Mouse (Mus musculus) bone marrow, adult 2 months (tissue): ENCODE data around the gene Mak. TPM values are rescaled to one million over a fixed set of nuclear protein-coding genes. Genes with fewer than 3 reads are reported as not detected.

Experiments
- H3K27ac ChIP-seq: fragments of 200-500 bp; 2 replicates; pipeline ENCODE4 v1.5.1; 2012; ENCODE audit warnings: low read depth, mild to moderate bottlenecking, control low read depth, inconsistent platforms, low read length; ENCODE audit not compliant: control insufficient read depth, poor library complexity, insufficient read depth
- H3K4me1 ChIP-seq: fragments of 200-500 bp; 2 replicates; pipeline ENCODE4 v1.6.1; 2011; ENCODE audit warnings: low read length; ENCODE audit not compliant: control insufficient read depth, insufficient read depth
- H3K4me3 ChIP-seq: fragments of 200-500 bp; replicated peaks from 2 replicates; pipeline ENCODE3; 2011; ENCODE audit warnings: mild to moderate bottlenecking, low read depth, low read length, control low read depth; ENCODE audit not compliant: control insufficient read depth
- CTCF ChIP-seq: fragments of 200-500 bp; IDR thresholded peaks from 2 replicates; pipeline ENCODE4 v1.5.1; 2011; ENCODE audit warnings: low read length, control low read depth; ENCODE audit not compliant: control insufficient read depth, insufficient read depth
- POLR2A ChIP-seq: fragments of 200-500 bp; IDR thresholded peaks from 2 replicates; pipeline ENCODE4 v1.6.1; 2011; ENCODE audit warnings: low read depth, mild to moderate bottlenecking, control low read depth, low read length, borderline replicate concordance; ENCODE audit not compliant: control insufficient read depth
- WGBS: fragments of 180-500 bp; shearing (Covaris S2); methylation state at CpG from one replicate; pipeline ENCODE4 v1.1.7; 2018; 5-methylcytosine and 5-hydroxymethylcytosine counted together
- polyA plus RNA-seq: library from polyadenylated mRNA; stranded (reverse); fragments of >200 nt; gene quantifications from 2 replicates; pipeline ENCODE4 v1.2.4, GENCODE M21; 2011; ENCODE audit warnings: low replicate concordance; ENCODE audit not compliant: missing spikeins, insufficient read depth, insufficient read length

Gene Mak
- polyA plus RNA-seq, result not detected in 2 replicates

GRCm38 (mm10) chr13:41079421-41079780 lies at the start of gene Mak:
Mak (minus strand) TSS chr13:41079706.
- Histone ChIP-seq H3K27ac (no peak within 1 kb of the TSS), H3K4me3 (peak within 1 kb of the TSS; percentile 28), H3K4me1 (no peaks in the 10 kb centered on the region; the same call in 1 of the 2 replicates)
- TF ChIP-seq POLR2A, result no peak
- no peak for TF ChIP-seq CTCF
- WGBS, result under 1% methylated on average over 40 of the region's 40 CpGs

DNA sequence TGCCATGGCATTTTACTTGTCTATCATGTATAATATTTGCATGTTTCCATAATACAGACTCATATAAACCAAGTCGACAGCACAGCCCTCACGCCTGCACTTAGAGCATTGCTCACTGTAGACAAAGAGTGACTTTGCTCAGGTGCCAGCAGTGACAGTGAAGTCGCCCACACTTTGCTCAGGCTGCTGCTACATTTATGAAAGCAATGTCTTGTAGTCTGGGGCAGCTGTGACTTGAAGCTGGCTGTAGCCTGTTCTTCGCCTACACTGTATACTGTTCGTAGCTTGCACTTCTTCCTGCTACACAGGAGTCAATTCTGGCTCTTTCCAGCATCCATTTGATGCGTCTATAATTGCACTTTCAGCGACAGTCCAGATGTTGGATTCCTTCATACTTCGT lies 49.6 kb upstream of the Mak start:
- Histone ChIP-seq H3K4me1 (no peaks in the 10 kb centered on the region; the same call in 1 of the 2 replicates), H3K4me3 (no peak overlapping the region), H3K27ac (no peak overlapping the region)
- TF ChIP-seq CTCF (no peak), POLR2A (no peak)
- WGBS, result 82% methylated on average over 8 of the region's 8 CpGs

- H3K27ac ChIP-seq, result no peak overlapping the region
- H3K4me1 ChIP-seq, result no peaks in the 10 kb centered on the region; the same call in 1 of the 2 replicates
- TF ChIP-seq POLR2A (no peak), CTCF (no peak)
- 9% methylated on average over 8 of the region's 8 CpGs for WGBS
- H3K4me3 ChIP-seq, result no peak overlapping the region
These were observed 48.8 kb upstream of the Mak start for GRCm38 (mm10) chr13:41128326-41128725.

DNA sequence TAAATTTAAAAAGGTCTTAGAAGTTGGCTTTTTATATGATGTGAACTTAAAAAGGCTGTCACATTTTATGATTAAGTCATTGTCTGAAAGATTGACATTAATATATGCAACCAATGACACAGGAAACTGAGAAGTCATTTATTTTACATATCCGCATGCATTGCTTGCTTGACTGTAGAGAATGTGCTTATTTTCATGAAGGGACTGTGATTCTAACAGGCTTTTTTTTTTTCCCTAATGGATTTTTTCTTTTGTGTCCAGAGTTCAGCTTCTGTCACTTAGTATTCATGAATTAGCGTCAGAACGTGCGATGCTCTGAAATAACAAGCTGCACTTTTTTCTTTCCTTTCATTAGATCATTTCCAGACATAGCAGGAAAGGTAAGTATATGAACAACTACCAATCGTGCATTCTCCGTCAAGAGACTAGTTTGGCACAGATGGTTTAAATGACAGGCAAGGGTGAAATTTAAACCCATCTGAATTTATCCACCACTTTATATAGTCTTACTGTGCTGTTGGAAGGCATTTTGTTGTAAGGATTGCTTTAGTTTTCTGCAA lies 44.2 kb upstream of the Mak start:
- H3K4me3 ChIP-seq, result no peak overlapping the region
- peaks cover 1% of the 10 kb centered on the region; the same call in 1 of the 2 replicates for H3K4me1 ChIP-seq
- H3K27ac ChIP-seq, result no peak overlapping the region
- TF ChIP-seq POLR2A, result no peak
- TF ChIP-seq CTCF, result no peak
- whole genome bisulfite sequencing, result 91% methylated on average over 6 of the region's 6 CpGs

DNA sequence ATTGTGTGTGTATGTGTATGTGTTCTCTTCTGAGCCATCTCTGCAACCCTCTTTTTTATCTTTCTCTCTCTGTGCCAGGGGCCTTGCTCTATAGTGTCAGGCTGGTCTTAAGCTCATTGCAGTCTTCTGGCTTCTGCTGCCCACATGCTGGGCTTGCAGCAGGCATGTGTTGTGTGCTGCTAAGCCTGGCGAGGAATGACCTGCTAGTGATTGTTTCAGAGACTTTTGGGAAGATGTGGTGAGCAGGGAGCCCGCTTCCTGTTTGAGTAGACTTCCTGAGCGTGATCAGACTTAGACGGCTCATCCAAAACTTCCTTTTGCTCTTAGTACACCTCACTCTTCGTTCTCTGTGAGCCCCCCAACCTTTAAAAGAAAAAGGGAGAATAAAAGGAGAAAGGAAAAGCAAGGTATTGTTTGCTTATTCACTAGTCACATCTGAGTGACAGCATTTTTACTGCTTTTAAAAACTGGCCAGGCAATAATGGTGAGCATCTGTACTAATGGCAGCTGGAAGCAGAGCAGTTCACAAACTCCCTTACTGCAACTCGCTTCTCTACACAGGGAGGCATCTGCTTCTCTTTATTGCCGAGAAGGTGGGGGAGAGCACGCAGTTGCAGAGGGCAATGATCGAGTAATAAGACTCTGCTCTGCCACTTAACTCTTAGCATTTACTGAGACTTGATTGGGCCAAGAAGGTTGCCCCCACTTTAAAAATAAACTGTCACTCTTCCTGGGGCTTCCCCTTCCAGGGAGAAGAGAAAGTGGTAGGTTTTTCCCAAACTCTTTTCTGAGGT lies 39.8 kb upstream of the Mak start:
- TF ChIP-seq CTCF (no peak), POLR2A (no peak)
- 2% methylated on average over 9 of the region's 9 CpGs for WGBS
- no peak overlapping the region for H3K27ac ChIP-seq
- H3K4me1 ChIP-seq, result peaks cover 1% of the 10 kb centered on the region; the same call in 1 of the 2 replicates
- H3K4me3 ChIP-seq, result no peak overlapping the region

DNA sequence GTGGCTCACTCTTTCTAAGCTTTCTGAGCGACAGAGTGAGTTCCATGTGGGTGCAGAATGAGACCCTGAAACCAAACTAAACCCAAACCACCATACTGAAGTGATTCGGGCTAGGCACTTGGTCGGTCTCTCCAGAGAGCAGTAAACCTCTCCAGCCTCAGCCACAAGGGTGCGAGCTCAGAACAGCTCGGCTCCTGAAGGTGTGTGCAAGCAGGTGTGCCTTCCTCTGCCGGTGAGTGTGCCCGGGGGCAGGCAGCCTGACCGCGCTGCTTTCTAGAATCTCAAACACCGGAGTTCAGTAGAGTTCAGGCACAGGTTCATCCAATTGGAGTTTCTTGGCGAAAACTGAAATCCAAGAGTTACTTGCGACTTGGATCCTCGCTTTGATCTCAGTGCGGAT lies 34.4 kb upstream of the Mak start, which contains the start of gene Sycp2l:
Gene Sycp2l, plus strand, starts transcription at position 368 of the 400 bp plus-strand sequence.
- WGBS, result 40% methylated on average over 14 of the region's 14 CpGs
- TF ChIP-seq POLR2A, result no peak
- TF ChIP-seq CTCF, result no peak

DNA sequence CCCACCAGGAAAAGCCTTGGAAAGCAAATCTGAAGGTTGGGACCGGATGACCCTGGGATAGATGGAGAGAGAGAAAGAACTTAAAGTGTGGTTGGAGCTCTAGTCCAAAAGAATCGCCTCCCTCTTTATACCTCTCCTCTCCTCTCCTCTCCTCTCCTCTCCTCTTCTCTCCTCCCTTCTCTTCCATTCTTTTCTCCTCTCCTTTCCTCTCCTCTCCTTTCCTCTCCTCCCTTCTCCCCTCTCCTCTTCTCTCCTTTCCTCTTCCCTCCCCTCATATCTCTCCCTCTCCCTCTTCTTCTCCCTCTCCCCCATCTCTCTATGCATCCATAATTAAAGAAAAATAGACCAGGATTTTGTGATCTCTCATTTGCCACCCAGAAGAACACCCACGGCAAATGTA lies 31.4 kb upstream of the Mak start, which contains the start of gene Gcm2:
Gene Gcm2, minus strand, starts transcription at position 101 of the 400 bp plus-strand sequence.
- WGBS, result 58% methylated on average over 3 of the region's 3 CpGs
- Histone ChIP-seq H3K4me3 (no peak within 1 kb of the TSS), H3K27ac (no peak within 1 kb of the TSS), H3K4me1 (no peaks in the 10 kb centered on the region)
- TF ChIP-seq CTCF, result no peak
- TF ChIP-seq POLR2A, result no peak

More for the DNA sequence above, 34.4 kb upstream of the Mak start, which contains the start of gene Sycp2l:
- Histone ChIP-seq H3K4me1 (no peaks in the 10 kb centered on the region), H3K4me3 (no peak within 1 kb of the TSS), H3K27ac (no peak within 1 kb of the TSS)

GRCm38 (mm10) chr13:41105541-41105940 lies 26.0 kb upstream of the Mak start:
- no peaks in the 10 kb centered on the region for H3K4me1 ChIP-seq
- no peak overlapping the region for H3K27ac ChIP-seq
- H3K4me3 ChIP-seq, result no peak overlapping the region
- 70% methylated on average over 13 of the region's 13 CpGs for WGBS
- TF ChIP-seq POLR2A, result no peak
- no peak for TF ChIP-seq CTCF
